Mouse (Mus musculus): ENCODE measurements around the gene Gpc5. TPM values are rescaled to one million over a fixed set of nuclear protein-coding genes. Genes with fewer than 3 reads are reported as not detected.

The Gpc5 gene
- polyA plus RNA-seq, 1 experiment from 2014 or later = 2.0 TPM

DNA sequence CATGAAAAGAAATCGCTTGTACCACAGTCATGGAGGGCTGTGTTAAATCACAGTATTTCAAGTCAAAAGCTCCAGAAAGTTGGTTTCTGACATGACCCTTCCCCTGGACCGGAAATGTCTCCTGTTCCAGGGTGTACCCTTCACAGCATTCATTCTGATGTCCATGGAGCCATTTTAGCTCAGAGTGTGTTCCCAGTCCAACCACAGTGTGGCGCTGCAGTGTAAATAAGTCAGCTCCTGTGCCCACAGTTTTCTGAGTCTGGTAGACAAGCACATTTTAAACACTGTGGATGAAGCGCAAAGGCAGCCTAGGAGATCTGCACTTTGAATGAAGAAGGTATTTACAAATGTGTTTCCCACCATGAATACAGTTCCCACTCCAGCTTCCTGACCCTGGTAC is 383.2 kb downstream of the Gpc5 start:
- H3K4me2 ChIP-seq (replicated peaks) = no peak overlapping the region
- ATAC-seq (ENCODE audit: low FRiP score) = peak; percentile 46; the same call in 1 of the 2 replicates
- H3K4me1 ChIP-seq = no peaks in the 10 kb centered on the region
- H3K4me3 ChIP-seq = no peak overlapping the region
- no peak overlapping the region for H3K27ac ChIP-seq
- no peaks in the 10 kb centered on the region for H3K36me3 ChIP-seq
- no peak overlapping the region for H3K9ac ChIP-seq
- no peaks in the 10 kb centered on the region for H3K27me3 ChIP-seq
- 49% methylated on average over 4 of the region's 4 CpGs for WGBS
- H3K9me3 ChIP-seq (replicated peaks) = no peaks in the 10 kb centered on the region

DNA sequence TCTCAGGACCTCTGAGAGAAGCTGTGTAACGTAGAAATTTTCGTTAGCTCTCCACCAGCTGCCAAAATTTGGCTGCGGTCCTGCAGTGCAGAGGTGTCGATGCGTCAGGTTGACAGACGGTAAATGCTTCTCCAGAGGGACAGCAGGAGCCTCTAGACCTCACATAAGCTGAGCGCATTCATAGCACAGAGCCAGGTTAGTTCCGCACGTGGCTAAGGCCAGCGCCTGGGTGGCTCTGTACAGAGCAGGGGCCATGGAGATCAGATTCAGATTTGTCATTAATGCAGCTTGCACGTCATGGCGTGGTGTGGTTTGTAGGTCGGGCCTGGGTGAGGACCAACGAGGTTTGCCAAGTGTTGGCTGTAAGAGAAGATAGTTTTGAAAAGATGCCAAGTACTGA is 385.3 kb downstream of the Gpc5 start:
- H3K27me3 ChIP-seq = no peaks in the 10 kb centered on the region
- no peak overlapping the region for H3K27ac ChIP-seq
- no peak for ATAC-seq (ENCODE audit: low FRiP score)
- no peak overlapping the region for H3K4me2 ChIP-seq (replicated peaks)
- no peak overlapping the region for H3K9ac ChIP-seq
- no peak overlapping the region for H3K4me3 ChIP-seq
- no peaks in the 10 kb centered on the region for H3K9me3 ChIP-seq (replicated peaks)
- no peaks in the 10 kb centered on the region for H3K36me3 ChIP-seq
- WGBS = 65% methylated on average over 14 of the region's 14 CpGs
- no peaks in the 10 kb centered on the region for H3K4me1 ChIP-seq

DNA sequence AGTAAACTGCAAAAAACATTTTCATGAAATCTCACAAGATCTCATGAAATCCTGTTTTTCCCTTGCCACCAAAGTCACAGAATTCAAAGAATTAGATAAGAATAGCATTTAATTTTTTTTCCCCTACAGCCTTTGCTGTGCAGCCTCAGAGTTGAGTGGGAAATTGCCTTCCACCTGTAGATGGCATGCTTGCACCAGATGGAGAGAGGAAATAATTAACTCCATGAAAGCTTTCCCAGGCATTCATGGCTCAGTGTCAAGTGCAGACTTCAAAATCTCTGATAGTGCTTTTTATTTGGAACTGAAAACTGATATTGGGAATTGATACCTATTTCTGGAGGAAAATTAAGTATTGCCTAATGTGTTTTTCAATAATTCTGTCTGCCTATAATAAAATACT is 393.1 kb downstream of the Gpc5 start:
- Histone ChIP-seq H3K27me3 (no peaks in the 10 kb centered on the region), H3K4me3 (no peak overlapping the region), H3K36me3 (no peaks in the 10 kb centered on the region), H3K4me1 (no peaks in the 10 kb centered on the region), H3K9ac (no peak overlapping the region), H3K9me3 (replicated peaks) (no peaks in the 10 kb centered on the region), H3K4me2 (replicated peaks) (no peak overlapping the region), H3K27ac (no peak overlapping the region)
- no peak for ATAC-seq (ENCODE audit: low FRiP score)

DNA sequence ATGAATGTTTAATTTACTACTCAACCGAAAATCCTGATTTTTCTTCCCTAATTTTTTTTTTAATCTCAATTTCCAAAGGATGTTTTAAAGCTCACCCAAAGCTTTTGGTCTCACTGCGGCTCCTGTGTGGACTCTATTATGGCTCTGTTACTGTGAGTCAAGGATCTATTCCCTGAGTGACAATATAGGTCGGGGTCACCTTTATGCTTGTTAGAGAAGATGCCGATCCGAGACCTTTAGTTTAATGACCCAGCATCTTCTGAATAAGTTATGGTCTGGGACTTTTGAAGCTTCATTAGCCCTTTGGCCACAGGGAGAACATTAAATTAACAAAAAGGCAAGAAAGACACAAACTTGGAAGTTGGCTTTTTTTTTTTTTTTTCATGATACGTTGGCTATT is 408.8 kb downstream of the Gpc5 start:
- Histone ChIP-seq H3K9me3 (replicated peaks) (no peaks in the 10 kb centered on the region), H3K4me3 (no peak overlapping the region), H3K27me3 (no peaks in the 10 kb centered on the region), H3K4me2 (replicated peaks) (no peak overlapping the region), H3K4me1 (no peaks in the 10 kb centered on the region), H3K36me3 (no peaks in the 10 kb centered on the region), H3K9ac (no peak overlapping the region), H3K27ac (no peak overlapping the region)
- 36% methylated on average over 6 of the region's 6 CpGs for WGBS
- no peak for ATAC-seq (ENCODE audit: low FRiP score)

DNA sequence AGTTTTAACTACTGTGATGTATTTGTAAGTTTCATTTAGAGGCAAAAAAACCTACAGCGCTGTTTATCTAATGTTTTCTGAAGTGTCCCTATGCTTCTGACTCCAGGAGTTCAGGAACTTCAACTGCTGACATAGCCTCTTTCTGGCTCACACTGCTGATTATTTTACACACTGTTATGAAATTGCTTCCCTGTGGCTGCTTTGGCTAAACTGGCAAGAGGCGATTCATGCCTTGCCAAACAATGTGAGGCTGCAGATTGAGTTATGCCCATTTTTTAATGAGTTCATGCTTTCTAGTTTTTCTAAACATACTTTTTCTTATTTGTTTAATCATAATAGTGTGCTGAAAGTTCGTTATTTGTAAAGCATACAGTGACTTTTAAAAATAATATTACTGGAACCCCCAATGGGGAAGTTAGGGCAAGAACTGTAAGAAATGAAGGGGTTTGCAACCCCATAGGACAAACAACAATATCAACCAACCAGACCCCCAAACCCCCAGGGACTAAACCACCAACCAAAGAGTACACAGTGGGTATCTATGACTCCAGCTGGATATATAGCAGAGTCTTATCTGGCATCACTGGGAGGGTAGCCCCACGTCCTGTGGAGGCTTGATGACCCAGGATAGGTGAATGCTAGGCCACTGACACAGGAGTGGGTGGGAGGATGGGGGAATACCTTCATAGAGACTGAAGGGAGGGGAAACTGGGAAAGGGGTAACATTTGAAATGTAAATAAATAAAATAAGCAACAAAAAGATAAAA is 454.7 kb downstream of the Gpc5 start:
- H3K36me3 ChIP-seq = no peaks in the 10 kb centered on the region
- H3K27ac ChIP-seq = no peak overlapping the region
- H3K27me3 ChIP-seq = no peaks in the 10 kb centered on the region
- H3K4me1 ChIP-seq = no peaks in the 10 kb centered on the region
- H3K4me2 ChIP-seq (replicated peaks) = no peak overlapping the region
- WGBS = 80% methylated on average over 4 of the region's 4 CpGs
- no peaks in the 10 kb centered on the region for H3K9me3 ChIP-seq (replicated peaks)
- no peak for ATAC-seq (ENCODE audit: low FRiP score)
- no peak overlapping the region for H3K4me3 ChIP-seq
- H3K9ac ChIP-seq = no peak overlapping the region

DNA sequence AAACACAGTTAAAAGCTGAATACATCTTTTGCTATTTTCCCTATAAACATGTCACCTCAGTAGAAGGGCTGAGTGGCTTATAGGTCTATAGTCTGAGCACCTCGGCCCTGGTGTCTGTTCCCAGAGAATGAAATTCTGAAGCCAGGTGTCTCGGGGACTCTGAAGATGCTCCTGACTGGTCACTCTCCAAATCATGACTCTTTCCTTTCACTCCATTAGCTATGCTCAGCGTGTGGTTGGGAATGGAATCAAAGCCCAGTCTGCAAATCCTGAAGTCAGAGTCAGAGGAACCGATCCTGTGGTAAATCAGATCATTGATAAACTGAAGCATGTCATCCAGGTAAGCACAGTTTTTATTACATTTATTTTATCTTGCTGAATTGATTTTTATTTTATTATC is 460.0 kb downstream of the Gpc5 start:
- ATAC-seq (ENCODE audit: low FRiP score) = no peak
- H3K27ac ChIP-seq = no peak overlapping the region
- H3K9ac ChIP-seq = no peak overlapping the region
- H3K4me3 ChIP-seq = no peak overlapping the region
- H3K9me3 ChIP-seq (replicated peaks) = no peaks in the 10 kb centered on the region
- no peaks in the 10 kb centered on the region for H3K4me1 ChIP-seq
- no peak overlapping the region for H3K4me2 ChIP-seq (replicated peaks)
- no peaks in the 10 kb centered on the region for H3K27me3 ChIP-seq
- WGBS = 70% methylated on average over 4 of the region's 4 CpGs
- no peaks in the 10 kb centered on the region for H3K36me3 ChIP-seq

DNA sequence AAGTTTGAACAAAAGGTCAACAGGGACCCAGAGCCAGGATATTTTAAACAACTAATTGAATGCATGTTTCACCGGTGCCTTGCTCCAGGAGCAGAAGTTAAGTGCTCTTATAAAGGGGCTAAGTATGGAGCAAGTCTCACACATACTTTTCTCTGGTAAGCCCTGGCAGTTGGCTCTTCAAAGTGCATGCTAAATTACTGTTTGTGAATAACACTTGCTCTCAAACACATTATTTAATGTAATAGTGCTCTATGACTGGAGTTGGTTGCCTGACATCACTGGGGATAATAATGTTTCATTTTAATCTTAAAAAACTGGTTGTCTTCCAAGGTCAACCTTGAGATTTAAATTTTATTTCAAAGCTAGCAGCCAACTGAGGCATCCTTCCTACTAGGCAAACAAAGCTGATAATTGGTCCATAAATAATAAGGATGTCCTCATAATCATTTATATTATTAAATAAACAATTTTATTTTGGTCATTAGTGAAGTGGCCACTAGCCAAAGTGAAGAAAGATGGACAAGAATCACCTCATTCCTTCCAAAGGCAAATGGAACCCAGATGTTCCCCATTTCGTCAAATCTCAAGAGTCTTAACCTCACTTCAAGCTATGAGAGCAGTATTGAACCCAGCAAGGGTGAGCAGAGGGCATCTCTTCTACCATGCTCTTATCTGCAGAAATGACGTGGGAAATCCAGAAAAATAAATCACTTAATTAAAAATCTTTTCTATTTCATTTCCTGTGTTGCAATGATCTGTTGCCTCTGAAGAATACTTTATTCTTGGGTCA is 488.6 kb downstream of the Gpc5 start:
- WGBS = 76% methylated on average over 3 of the region's 3 CpGs
- Histone ChIP-seq H3K4me1 (no peaks in the 10 kb centered on the region), H3K36me3 (no peaks in the 10 kb centered on the region), H3K27ac (no peak overlapping the region), H3K9me3 (replicated peaks) (no peaks in the 10 kb centered on the region), H3K27me3 (no peaks in the 10 kb centered on the region), H3K4me3 (no peak overlapping the region), H3K4me2 (replicated peaks) (no peak overlapping the region), H3K9ac (no peak overlapping the region)
- ATAC-seq (ENCODE audit: low FRiP score) = no peak

DNA sequence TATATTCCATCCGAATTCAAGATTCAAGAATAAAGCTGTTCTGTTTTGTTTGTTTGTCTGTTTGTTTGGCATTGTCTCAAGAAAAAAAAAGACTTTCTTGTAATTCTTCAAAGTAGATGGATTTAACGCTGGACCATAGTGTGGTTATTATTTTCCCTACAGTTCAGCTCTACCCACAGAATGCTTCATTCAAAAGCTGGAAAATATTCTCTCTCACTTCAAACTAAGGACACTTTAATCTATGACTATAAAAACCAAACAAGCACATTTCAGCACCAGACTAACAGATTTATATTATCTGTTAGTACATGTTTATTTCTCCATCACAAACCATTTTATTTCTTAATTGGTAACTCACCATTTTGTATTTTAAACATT is 489.2 kb downstream of the Gpc5 start:
- no peak overlapping the region for H3K27ac ChIP-seq
- no peaks in the 10 kb centered on the region for H3K27me3 ChIP-seq
- 85% methylated on average over 2 of the region's 2 CpGs for WGBS
- H3K4me3 ChIP-seq = no peak overlapping the region
- no peaks in the 10 kb centered on the region for H3K9me3 ChIP-seq (replicated peaks)
- H3K4me1 ChIP-seq = no peaks in the 10 kb centered on the region
- no peak overlapping the region for H3K9ac ChIP-seq
- H3K36me3 ChIP-seq = no peaks in the 10 kb centered on the region
- H3K4me2 ChIP-seq (replicated peaks) = no peak overlapping the region
- no peak for ATAC-seq (ENCODE audit: low FRiP score)

DNA sequence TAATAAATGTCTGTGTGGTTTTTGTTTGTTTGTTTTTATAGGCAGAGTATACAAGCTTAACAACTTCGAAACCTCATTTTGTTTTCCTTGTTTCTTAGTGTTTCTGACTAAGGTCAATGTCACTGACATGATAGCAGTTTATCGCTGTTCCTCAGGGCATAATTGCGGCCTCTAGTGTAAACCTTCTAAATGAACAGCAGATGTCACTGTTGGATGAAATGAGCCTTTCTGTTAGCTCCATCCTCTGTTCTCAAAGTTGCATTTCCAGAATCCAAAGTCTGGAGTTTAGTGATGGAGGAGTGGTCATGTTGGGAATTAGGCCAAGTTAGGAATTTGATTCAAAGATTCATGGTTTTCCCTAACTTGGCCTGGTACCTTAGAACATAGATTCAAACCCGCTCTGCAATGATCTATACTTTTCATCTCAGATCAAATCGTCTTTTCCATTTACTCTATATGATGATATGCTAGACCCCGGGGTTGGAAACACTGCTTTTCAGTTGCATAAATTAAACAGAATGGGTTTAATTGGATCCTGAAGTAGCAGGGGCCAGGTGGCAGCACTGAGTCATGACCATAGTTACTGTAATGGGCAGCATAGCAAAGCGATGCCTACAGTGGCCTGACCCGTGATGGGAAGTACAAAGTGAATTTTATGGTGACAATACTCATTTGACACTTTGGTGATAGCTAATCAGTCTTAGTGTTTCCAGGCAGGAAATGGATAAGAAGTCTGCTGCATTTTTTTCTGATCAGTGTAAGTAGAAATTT is 508.4 kb downstream of the Gpc5 start:
- Histone ChIP-seq H3K4me1 (no peaks in the 10 kb centered on the region), H3K9ac (no peak overlapping the region), H3K9me3 (replicated peaks) (no peaks in the 10 kb centered on the region), H3K4me3 (no peak overlapping the region), H3K4me2 (replicated peaks) (no peak overlapping the region), H3K27ac (no peak overlapping the region), H3K36me3 (no peaks in the 10 kb centered on the region), H3K27me3 (no peaks in the 10 kb centered on the region)
- ATAC-seq (ENCODE audit: low FRiP score) = no peak
- WGBS = 77% methylated on average over 8 of the region's 8 CpGs

DNA sequence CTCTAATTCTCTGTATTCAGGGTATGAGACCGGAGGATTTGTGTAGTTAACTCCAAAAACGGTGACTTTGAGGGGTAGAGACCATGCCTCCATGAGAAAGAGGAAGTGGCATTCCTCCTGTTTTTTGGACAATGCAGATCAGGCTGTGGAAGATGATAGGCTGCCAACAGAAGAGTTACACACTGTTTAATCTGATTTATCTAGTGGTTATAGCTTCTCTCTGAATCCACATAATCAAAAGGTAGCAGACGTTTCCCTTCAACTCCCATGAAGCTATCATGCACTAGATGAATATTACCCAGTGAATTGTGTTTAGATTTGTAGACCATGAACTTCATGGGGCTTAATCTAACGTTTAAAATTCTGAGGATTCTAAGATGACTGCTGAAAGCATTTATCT is 522.1 kb downstream of the Gpc5 start:
- Histone ChIP-seq H3K4me1 (no peaks in the 10 kb centered on the region), H3K4me3 (no peak overlapping the region), H3K27ac (no peak overlapping the region), H3K9me3 (replicated peaks) (no peaks in the 10 kb centered on the region), H3K4me2 (replicated peaks) (no peak overlapping the region), H3K27me3 (no peaks in the 10 kb centered on the region), H3K9ac (no peak overlapping the region), H3K36me3 (no peaks in the 10 kb centered on the region)
- 79% methylated on average over 4 of the region's 4 CpGs for WGBS
- no peak for ATAC-seq (ENCODE audit: low FRiP score)

DNA sequence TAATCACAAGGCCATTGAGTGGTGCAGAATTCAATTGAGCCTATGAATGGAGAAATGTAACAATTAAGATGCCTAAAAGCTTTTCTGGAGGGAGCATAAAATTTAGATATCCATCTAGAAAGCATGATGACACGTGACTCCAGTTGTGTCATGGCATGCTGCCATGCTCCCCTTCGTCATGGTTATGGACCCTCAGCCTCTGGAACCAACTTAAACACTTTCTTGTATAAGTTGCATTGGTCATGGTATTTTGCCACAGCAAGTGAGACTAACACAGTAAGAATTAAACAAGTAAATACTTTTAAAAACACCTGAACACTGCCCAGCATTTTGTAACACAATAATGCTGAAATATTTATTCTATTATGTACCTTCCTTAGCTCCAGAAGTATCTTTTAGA is 524.3 kb downstream of the Gpc5 start:
- 42% methylated on average over 2 of the region's 2 CpGs for WGBS
- Histone ChIP-seq H3K27ac (no peak overlapping the region), H3K4me2 (replicated peaks) (no peak overlapping the region), H3K27me3 (no peaks in the 10 kb centered on the region), H3K4me1 (no peaks in the 10 kb centered on the region), H3K9ac (no peak overlapping the region), H3K36me3 (no peaks in the 10 kb centered on the region), H3K4me3 (no peak overlapping the region), H3K9me3 (replicated peaks) (no peaks in the 10 kb centered on the region)
- peak; percentile 82 for ATAC-seq (ENCODE audit: low FRiP score)

DNA sequence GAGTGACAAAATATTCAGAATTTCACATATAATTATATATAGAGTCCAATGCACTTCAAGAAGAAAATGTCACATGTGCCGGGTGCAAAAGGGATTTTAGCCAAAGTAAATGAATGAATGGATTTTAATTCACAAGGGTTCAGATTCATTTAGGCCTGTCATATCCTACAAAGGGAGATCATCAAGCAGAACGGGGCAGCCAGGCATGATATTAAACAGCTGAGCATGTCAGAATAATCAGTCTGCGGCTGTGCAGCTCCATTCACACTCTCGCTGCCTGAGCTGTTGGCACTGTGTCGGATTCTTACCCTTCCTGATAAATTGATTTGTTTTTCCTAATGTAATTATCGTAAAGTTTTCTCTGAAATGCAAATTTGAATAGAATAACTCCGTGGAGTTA is 524.8 kb downstream of the Gpc5 start:
- no peak overlapping the region for H3K4me3 ChIP-seq
- H3K9ac ChIP-seq = no peak overlapping the region
- no peak overlapping the region for H3K4me2 ChIP-seq (replicated peaks)
- H3K4me1 ChIP-seq = no peaks in the 10 kb centered on the region
- WGBS = 37% methylated on average over 7 of the region's 7 CpGs
- no peaks in the 10 kb centered on the region for H3K27me3 ChIP-seq
- no peaks in the 10 kb centered on the region for H3K9me3 ChIP-seq (replicated peaks)
- ATAC-seq (ENCODE audit: low FRiP score) = peak; percentile 96
- no peaks in the 10 kb centered on the region for H3K36me3 ChIP-seq
- no peak overlapping the region for H3K27ac ChIP-seq

Measured in hindbrain, embryonic 12.5 days (tissue).